Mouse (Mus musculus): ENCODE results near the gene Uspl1.

Uspl1 gene

GRCm38 (mm10) chr5:149168816-149169215 lies 15.3 kb upstream of the Uspl1 start:
- DNase-seq: no peak

GRCm38 (mm10) chr5:149170841-149171588 lies 13.1 kb upstream of the Uspl1 start:
- no peak for DNase-seq

GRCm38 (mm10) chr5:149172246-149172645 lies 11.9 kb upstream of the Uspl1 start:
- DNase-seq: no peak

DNA sequence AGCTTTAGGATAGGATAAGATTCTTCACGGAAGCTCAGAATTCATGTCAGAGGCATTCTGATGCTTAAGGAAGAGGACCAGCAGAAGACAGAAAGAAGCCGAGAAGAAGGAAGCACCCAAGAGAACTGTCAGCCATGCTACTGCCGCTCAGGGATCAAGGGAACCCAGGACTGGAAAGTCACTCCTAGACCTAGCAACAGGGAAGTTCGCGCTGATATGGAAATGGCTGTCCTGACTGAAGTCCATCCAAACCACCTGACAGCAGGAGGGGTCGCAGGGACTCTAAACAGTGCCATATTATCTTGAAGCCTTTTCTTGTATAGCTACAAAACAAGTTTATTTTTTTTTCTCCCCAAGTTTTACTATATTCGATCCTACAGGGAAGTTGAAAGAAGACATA lies 9.6 kb upstream of the Uspl1 start:
- DNase-seq: no peak

- no peak for DNase-seq
Observed at GRCm38 (mm10) chr5:149175736-149176135, 8.4 kb upstream of the Uspl1 start.

- no peak for DNase-seq
Observed at GRCm38 (mm10) chr5:149178095-149178494, 6.1 kb upstream of the Uspl1 start.

- no peak for DNase-seq
Observed at GRCm38 (mm10) chr5:149179826-149180225, 4.3 kb upstream of the Uspl1 start.

DNA sequence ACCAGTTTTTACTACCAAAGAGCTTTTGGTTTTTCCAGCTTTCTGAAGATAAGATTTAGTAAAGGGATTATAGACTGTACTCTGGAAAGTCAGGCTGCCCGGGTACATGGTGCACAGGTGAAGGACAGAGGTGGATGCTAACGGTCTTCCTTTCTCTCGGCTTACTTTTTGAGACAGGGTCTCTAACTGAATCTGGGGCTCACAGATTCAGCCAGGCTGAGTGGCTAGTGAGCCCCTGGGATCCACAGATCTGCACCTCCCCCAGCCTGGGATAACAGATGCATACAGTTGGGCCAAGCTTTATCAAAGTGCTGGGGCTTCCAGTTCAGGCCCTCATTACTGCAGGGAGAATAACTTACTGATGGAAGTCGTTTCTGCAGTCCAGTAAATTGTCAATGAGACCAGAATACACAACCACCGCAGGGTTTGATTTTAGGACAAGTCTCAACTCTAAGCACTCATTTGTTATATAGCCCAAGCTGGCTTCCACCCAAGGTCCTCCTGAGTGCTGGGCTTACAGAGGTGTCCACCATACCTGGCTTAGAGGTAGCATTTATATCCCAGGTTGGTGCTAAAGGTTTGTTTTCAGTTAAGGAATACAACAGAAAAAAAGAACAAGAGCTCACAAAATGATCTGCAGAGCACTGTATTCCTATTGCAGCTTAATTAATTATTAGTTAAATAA lies 1.8 kb upstream of the Uspl1 start:
- no peak for DNase-seq

DNA sequence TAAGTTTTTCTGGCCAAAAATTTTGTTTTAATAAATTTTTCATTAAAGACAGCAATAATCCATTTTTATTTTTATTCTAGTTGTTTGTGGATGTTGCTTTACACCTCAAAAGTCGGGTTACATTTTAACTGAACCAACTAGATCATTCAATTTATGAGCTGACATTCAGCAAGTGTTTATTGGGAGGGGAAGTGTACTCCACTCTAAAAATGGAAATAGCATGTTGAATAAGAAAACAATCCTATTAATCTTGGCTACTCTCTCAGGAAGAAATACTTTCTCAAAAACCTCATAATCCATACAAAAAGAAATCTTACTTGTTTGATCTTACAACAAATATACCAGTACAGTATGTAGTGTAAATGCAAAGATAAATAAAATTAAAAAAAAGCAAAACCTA lies 1.0 kb upstream of the Uspl1 start:
- no peak for DNase-seq

- DNase-seq: no peak
Observed at GRCm38 (mm10) chr5:149183721-149184103, 438 bp upstream of the Uspl1 start.

GRCm38 (mm10) chr5:149184844-149185186 lies 665 bp downstream of the Uspl1 start:
- peak; percentile 65 for DNase-seq

DNA sequence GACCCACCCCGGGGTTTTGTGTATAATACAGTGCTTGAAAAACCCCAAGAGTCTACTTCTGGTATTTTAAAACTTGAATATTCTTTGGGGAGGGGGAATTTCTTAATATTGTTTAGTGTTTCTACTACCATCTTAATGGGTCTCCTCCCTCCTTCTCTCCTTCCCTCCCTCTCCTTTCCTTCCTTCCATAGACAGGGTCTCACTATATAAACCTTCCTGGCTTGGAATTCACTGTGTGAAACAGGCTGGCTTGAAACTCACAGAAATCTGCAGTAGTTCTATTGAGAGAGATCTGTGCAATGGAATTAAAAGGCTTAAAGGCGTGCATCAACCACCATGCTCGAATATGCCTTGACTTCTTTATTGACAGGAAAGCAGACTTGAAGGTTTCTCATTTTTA lies 1.7 kb downstream of the Uspl1 start:
- no peak for DNase-seq

GRCm38 (mm10) chr5:149190160-149190559 lies 6.0 kb downstream of the Uspl1 start:
- DNase-seq: no peak

- DNase-seq: no peak
Observed at GRCm38 (mm10) chr5:149196611-149197010, 12.5 kb downstream of the Uspl1 start.

DNA sequence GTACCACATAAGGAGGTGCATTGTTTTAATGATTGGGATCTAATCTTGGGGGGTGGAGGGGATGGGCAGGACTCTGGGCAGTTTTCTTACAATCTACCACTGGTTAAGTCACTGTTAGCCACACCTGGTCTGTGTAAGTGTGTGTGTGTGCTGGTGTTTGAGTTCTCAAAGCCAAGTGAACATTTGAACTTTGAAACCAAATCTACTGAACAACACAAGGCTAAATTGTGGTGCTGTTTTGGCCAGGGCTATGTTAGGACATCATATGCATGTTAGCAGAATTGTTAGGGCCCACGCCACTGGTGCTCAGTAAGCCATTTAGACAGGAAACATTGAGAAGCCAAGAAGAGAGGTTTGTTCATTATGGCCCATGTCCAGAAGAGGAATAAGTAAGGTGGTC lies 14.6 kb downstream of the Uspl1 start:
- DNase-seq: no peak

DNA sequence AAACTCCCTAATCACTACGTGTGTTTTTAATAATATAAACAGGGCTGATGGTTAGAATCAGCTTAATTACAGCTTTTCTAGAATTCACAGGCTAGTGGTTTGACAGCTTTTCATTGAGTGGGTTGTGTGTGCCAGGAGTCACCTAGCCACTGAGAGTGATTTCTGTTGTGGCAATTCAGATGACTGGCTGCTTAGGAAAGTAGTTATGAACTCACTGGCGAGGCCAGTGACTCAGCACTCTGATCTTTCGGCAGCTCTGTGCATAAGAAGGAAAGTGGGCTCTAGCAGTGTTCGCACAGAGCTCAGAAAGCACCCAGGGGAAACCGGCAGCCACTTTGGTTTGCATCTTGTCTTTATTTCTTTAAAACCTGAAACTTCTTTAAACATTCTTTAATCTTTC lies 18.8 kb downstream of the Uspl1 start:
- DNase-seq: no peak

DNA sequence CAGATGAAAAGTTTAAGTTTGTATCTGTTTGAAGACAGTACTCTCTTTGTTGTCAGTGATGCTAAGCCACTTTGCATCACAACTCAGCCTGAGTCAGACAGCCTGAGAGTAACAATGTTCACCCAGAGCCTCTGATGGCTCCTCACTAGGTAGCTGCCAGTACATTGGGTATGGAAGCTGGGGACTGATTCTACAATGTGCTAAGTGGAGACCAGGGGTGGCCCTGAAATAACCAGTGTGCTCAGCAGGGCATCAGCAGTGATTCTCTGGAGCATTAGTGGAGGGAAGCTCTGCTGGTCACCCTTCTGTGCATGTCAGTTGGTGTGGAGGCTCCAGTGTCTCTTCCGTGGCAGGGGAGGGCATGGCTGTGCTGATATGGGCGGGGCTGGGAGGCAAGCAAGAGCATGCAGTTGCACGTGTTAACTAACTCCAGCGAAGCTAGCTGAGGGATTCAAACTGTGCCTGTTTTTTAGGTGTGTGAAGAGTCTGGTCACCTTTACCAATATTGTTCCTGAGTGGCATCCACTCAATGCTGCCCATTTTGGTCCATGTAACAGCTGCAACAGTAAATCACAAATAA lies 19.7 kb downstream of the Uspl1 start:
- no peak for DNase-seq

GRCm38 (mm10) chr5:149204822-149205221 lies 20.7 kb downstream of the Uspl1 start:
- DNase-seq: no peak

GRCm38 (mm10) chr5:149205265-149205664 lies 21.1 kb downstream of the Uspl1 start:
- DNase-seq: no peak

- no peak for DNase-seq
Observed at GRCm38 (mm10) chr5:149206286-149206685, 22.1 kb downstream of the Uspl1 start.

DNA sequence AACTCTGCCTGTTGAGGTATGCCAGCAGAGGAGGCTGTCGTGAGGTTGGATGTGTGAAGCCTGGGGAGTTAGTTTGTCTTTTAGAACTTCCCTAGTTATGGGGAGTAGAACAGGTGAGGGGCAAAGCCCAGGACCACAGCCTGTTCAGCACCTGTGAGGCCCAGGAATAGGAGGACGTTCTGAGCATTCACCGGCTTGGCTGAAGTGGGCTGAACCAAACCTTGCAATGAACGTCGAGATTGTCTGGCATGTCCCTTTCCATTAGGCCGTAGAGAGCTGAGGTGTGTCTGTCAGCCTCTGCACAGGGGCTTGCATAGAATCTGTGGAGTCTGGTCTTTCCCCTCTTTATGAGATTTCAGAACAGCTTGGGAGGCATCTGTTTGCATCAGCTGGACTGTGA lies 23.5 kb downstream of the Uspl1 start:
- DNase-seq: no peak

GRCm38 (mm10) chr5:149208776-149209175 lies 24.6 kb downstream of the Uspl1 start:
- no peak for DNase-seq

GRCm38 (mm10) chr5:149209328-149209727 lies 25.2 kb downstream of the Uspl1 start:
- peak; percentile 37 for DNase-seq

DNA sequence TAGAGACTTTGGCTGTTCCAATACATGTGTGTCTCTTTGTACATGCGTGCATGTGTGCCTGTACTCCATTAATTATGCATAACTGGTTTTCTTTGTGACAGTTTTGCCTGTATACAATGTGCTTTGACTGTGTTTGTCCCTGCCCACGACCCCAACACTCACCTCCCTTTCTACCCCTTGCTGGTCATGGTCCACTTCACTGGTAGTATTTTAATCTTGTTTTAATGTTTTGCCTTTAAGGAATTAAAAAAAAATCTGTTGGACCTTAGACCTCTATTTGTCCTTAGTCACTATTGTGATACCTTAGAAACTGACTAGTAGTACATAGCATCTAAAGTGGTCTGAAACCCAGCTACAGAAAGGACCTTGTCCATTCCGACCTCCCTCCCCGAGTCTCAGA lies 26.9 kb downstream of the Uspl1 start:
- DNase-seq: no peak

DNA sequence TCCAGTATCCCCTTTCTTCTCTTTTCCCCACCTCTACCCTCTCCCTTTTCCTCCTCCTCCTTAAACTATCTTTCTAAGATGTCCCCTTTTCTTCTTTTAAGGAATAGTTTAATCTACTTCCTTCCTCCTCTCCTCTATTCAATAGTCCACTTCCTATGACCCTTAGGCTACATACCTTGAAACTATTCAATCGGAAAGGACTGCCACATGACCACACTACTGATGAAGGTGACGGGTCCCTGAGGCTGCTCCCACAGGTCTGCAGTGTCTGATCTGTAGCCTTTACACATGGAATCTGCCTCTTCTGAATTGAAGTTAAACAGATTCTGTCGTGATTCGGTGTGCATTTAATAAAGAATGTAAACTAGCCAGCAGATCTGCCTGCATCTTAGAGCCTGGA lies 28.7 kb downstream of the Uspl1 start:
- no peak for DNase-seq
